Mouse (Mus musculus) retina, adult 2 months (tissue): ENCODE data around the gene 4933415A04Rik.
A peak's percentile ranks its signal among the peaks of the same experiment; 100 is the strongest.

Experiments used
- DNase-seq: peaks from one replicate; pipeline ENCODE4 v3.0.0-alpha.2; 2012; ENCODE audit warnings: low read depth, low spot score

The 4933415A04Rik gene

GRCm38 (mm10) chr11:43586324-43587090 lies at the start of gene 4933415A04Rik:
Gene 4933415A04Rik, plus strand, starts transcription at chr11:43587040.
- peak; percentile 33 for DNase-seq

- no peak for DNase-seq
These were observed 49.8 kb upstream of the 4933415A04Rik start for GRCm38 (mm10) chr11:43537074-43537473.

GRCm38 (mm10) chr11:43539863-43540262 lies 47.0 kb upstream of the 4933415A04Rik start:
- DNase-seq, result no peak

GRCm38 (mm10) chr11:43543711-43544466 lies 43.0 kb upstream of the 4933415A04Rik start:
- DNase-seq, result no peak

GRCm38 (mm10) chr11:43544819-43545218 lies 42.0 kb upstream of the 4933415A04Rik start:
- no peak for DNase-seq

GRCm38 (mm10) chr11:43545873-43546475 lies 40.9 kb upstream of the 4933415A04Rik start:
- no peak for DNase-seq

GRCm38 (mm10) chr11:43546678-43547077 lies 40.2 kb upstream of the 4933415A04Rik start:
- DNase-seq, result no peak

GRCm38 (mm10) chr11:43548148-43548547 lies 38.7 kb upstream of the 4933415A04Rik start:
- no peak for DNase-seq

GRCm38 (mm10) chr11:43548657-43549435 lies 38.0 kb upstream of the 4933415A04Rik start:
- no peak for DNase-seq

- DNase-seq, result no peak
These were observed 37.1 kb upstream of the 4933415A04Rik start for GRCm38 (mm10) chr11:43549701-43550100.

GRCm38 (mm10) chr11:43551756-43552155 lies 35.1 kb upstream of the 4933415A04Rik start:
- no peak for DNase-seq

GRCm38 (mm10) chr11:43552675-43553074 lies 34.2 kb upstream of the 4933415A04Rik start:
- no peak for DNase-seq

GRCm38 (mm10) chr11:43556538-43556937 lies 30.3 kb upstream of the 4933415A04Rik start:
- no peak for DNase-seq

- DNase-seq, result no peak
These were observed 27.1 kb upstream of the 4933415A04Rik start for GRCm38 (mm10) chr11:43559515-43560292.

GRCm38 (mm10) chr11:43563654-43564244 lies 23.1 kb upstream of the 4933415A04Rik start:
- no peak for DNase-seq

GRCm38 (mm10) chr11:43565414-43565813 lies 21.4 kb upstream of the 4933415A04Rik start:
- no peak for DNase-seq

GRCm38 (mm10) chr11:43565852-43566251 lies 21.0 kb upstream of the 4933415A04Rik start:
- DNase-seq, result no peak

GRCm38 (mm10) chr11:43566696-43567095 lies 20.1 kb upstream of the 4933415A04Rik start:
- no peak for DNase-seq

GRCm38 (mm10) chr11:43568263-43568662 lies 18.6 kb upstream of the 4933415A04Rik start:
- DNase-seq, result no peak

GRCm38 (mm10) chr11:43569188-43569587 lies 17.7 kb upstream of the 4933415A04Rik start:
- DNase-seq, result no peak
